Mouse (Mus musculus): ENCODE data around the gene Itga9. TPM values are rescaled to one million over a fixed set of nuclear protein-coding genes. Genes with fewer than 3 reads are reported as not detected.
A peak's percentile ranks its signal among the peaks of the same experiment; 100 is the strongest.

Gene Itga9
- polyA plus RNA-seq, 1 experiment from 2014 or later = 5.9 TPM

DNA sequence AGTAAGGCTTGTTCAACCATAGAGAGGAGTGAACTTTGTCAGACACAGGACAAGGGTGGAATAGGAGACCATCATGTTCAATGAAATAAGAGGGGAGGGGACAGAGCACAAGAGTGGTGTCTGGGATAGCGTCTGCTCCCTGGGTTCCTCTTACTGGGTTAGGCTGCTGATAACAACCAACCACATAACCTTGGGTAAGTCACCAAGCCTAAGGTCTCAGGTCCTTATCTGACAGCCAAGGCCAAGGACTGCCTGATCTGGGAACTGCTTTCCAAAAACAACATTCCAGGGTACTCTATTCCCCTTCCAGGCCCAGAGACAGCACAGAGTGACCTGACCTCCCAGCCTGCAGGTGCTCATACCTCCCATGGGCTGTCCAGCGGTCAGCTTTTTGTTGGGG, 260.5 kb downstream of the Itga9 start:
- no peak overlapping the region for H3K4me2 ChIP-seq (replicated peaks; ENCODE audit: low read depth)
- H3K27ac ChIP-seq (ENCODE audit: low read depth, low read length) = no peak overlapping the region
- no peak for TF ChIP-seq CTCF (IDR thresholded peaks at IDR 0.05; ENCODE audit: low read depth)
- no peaks in the 10 kb centered on the region for H3K27me3 ChIP-seq (replicated peaks; ENCODE audit: control insufficient read depth, insufficient read depth, low read length)
- no peak for ATAC-seq
- no peak overlapping the region for H3K9ac ChIP-seq (ENCODE audit: low read depth, low read length)
- H3K4me1 ChIP-seq (replicated peaks; ENCODE audit: control insufficient read depth, insufficient read depth, low read length) = no peaks in the 10 kb centered on the region
- H3K36me3 ChIP-seq (ENCODE audit: control insufficient read depth, insufficient read depth) = no peaks in the 10 kb centered on the region
- no peak overlapping the region for H3K4me3 ChIP-seq (ENCODE audit: low read depth, low read length)
- WGBS = 78% methylated on average over 2 of the region's 2 CpGs
- H3K9me3 ChIP-seq (ENCODE audit: control insufficient read depth) = no peaks in the 10 kb centered on the region

DNA sequence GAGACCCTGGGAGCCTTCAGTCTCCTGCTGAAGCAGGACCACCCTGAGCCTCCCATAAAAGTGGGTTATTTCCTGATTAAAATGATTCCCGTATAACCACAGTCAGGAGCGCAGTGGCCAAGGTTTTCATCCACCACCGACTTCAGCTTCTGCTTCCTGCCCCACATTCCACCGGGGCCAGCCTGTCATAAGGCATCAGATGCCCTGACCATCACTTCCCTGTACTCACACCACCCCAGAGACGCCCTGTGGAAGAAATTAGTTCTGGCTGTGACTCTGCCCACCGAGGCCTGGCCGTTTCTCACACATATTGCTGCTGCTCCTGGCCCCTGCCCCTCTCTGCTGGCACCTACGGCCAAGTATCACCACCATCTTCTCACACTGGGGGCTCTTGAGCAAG, 261.4 kb downstream of the Itga9 start:
- Histone ChIP-seq H3K9me3 (ENCODE audit: control insufficient read depth) (no peaks in the 10 kb centered on the region), H3K4me2 (replicated peaks; ENCODE audit: low read depth) (no peak overlapping the region), H3K36me3 (ENCODE audit: control insufficient read depth, insufficient read depth) (no peaks in the 10 kb centered on the region), H3K27me3 (replicated peaks; ENCODE audit: control insufficient read depth, insufficient read depth, low read length) (no peaks in the 10 kb centered on the region), H3K9ac (ENCODE audit: low read depth, low read length) (no peak overlapping the region), H3K4me1 (replicated peaks; ENCODE audit: control insufficient read depth, insufficient read depth, low read length) (no peaks in the 10 kb centered on the region), H3K27ac (ENCODE audit: low read depth, low read length) (no peak overlapping the region), H3K4me3 (ENCODE audit: low read depth, low read length) (no peak overlapping the region)
- whole genome bisulfite sequencing = 83% methylated on average over 8 of the region's 8 CpGs
- ATAC-seq = no peak
- TF ChIP-seq CTCF (IDR thresholded peaks at IDR 0.05; ENCODE audit: low read depth) = no peak

DNA sequence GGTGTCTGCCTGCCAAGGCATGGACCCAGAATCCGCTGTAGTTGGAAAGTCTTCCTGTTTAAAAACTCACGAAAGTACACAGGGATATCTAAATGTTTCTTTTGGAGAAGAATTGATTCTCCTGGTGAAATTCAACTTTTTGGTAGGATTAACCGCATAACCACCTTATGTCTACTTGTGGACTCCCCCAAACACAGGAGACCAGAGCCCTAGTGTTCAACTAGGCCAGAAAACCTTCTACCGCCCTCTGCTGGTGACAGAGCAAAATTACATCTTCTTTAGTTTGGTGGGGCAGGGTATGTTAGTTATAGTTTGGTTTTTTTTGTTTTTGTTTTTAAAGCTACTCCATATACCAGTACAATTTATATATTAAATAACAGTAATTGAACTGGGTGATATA, 264.6 kb downstream of the Itga9 start:
- peak; percentile 89 for TF ChIP-seq CTCF (IDR thresholded peaks at IDR 0.05; ENCODE audit: low read depth)
- WGBS = 51% methylated on average over 4 of the region's 4 CpGs
- no peaks in the 10 kb centered on the region for H3K27me3 ChIP-seq (replicated peaks; ENCODE audit: control insufficient read depth, insufficient read depth, low read length)
- ATAC-seq = no peak
- no peak overlapping the region for H3K4me2 ChIP-seq (replicated peaks; ENCODE audit: low read depth)
- no peak overlapping the region for H3K4me3 ChIP-seq (ENCODE audit: low read depth, low read length)
- H3K9ac ChIP-seq (ENCODE audit: low read depth, low read length) = no peak overlapping the region
- H3K36me3 ChIP-seq (ENCODE audit: control insufficient read depth, insufficient read depth) = no peaks in the 10 kb centered on the region
- H3K4me1 ChIP-seq (replicated peaks; ENCODE audit: control insufficient read depth, insufficient read depth, low read length) = no peaks in the 10 kb centered on the region
- H3K9me3 ChIP-seq (ENCODE audit: control insufficient read depth) = no peaks in the 10 kb centered on the region
- H3K27ac ChIP-seq (ENCODE audit: low read depth, low read length) = no peak overlapping the region

DNA sequence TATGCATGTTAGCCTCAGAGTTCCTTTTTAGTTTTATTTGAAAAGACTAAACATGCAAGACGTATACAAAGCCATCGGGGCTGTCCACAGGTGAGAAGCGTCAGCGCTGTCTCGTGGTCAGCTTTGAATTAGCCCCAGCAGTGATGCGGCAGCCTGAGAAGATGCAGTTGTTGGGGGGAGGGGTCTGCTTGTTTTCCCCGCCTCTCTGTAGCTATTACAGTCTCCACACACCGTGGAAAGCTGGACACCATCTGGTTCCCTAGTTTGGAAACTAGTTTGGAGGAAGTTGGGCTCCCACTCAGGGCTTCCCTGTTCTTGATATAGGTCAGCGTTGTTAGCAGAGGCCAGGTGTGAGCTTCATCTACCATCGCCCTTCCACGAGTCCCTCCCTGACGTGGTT, 266.5 kb downstream of the Itga9 start:
- Histone ChIP-seq H3K36me3 (ENCODE audit: control insufficient read depth, insufficient read depth) (no peaks in the 10 kb centered on the region), H3K27ac (ENCODE audit: low read depth, low read length) (no peak overlapping the region), H3K4me2 (replicated peaks; ENCODE audit: low read depth) (no peak overlapping the region), H3K4me1 (replicated peaks; ENCODE audit: control insufficient read depth, insufficient read depth, low read length) (no peaks in the 10 kb centered on the region), H3K27me3 (replicated peaks; ENCODE audit: control insufficient read depth, insufficient read depth, low read length) (no peaks in the 10 kb centered on the region), H3K9ac (ENCODE audit: low read depth, low read length) (no peak overlapping the region), H3K9me3 (ENCODE audit: control insufficient read depth) (no peaks in the 10 kb centered on the region), H3K4me3 (ENCODE audit: low read depth, low read length) (no peak overlapping the region)
- 76% methylated on average over 12 of the region's 12 CpGs for WGBS
- no peak for ATAC-seq
- no peak for TF ChIP-seq CTCF (IDR thresholded peaks at IDR 0.05; ENCODE audit: low read depth)

DNA sequence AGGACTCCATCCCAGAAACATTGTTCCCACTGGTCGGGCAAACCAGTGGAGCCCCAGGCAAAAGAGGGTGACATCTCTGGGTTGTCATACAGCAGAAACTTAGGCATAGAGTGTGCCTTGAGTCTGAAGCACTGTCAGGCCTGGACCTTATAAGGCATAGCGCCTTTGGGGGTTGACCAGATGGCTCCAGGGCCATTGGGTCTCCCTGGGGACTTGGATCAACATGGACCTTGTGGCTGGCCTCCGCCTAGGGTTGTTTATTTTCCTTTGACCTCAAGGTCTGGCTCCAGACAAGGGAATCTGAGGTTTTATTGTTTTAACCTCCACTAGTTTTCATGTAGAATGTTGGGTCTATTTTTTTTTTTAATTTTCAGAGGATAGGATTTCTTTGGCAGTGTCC, 267.1 kb downstream of the Itga9 start:
- WGBS = 88% methylated on average over 3 of the region's 3 CpGs
- H3K27ac ChIP-seq (ENCODE audit: low read depth, low read length) = no peak overlapping the region
- H3K9me3 ChIP-seq (ENCODE audit: control insufficient read depth) = no peaks in the 10 kb centered on the region
- no peaks in the 10 kb centered on the region for H3K4me1 ChIP-seq (replicated peaks; ENCODE audit: control insufficient read depth, insufficient read depth, low read length)
- H3K9ac ChIP-seq (ENCODE audit: low read depth, low read length) = no peak overlapping the region
- no peak overlapping the region for H3K4me3 ChIP-seq (ENCODE audit: low read depth, low read length)
- H3K36me3 ChIP-seq (ENCODE audit: control insufficient read depth, insufficient read depth) = no peaks in the 10 kb centered on the region
- no peak for ATAC-seq
- TF ChIP-seq CTCF (IDR thresholded peaks at IDR 0.05; ENCODE audit: low read depth) = no peak
- no peaks in the 10 kb centered on the region for H3K27me3 ChIP-seq (replicated peaks; ENCODE audit: control insufficient read depth, insufficient read depth, low read length)
- no peak overlapping the region for H3K4me2 ChIP-seq (replicated peaks; ENCODE audit: low read depth)

DNA sequence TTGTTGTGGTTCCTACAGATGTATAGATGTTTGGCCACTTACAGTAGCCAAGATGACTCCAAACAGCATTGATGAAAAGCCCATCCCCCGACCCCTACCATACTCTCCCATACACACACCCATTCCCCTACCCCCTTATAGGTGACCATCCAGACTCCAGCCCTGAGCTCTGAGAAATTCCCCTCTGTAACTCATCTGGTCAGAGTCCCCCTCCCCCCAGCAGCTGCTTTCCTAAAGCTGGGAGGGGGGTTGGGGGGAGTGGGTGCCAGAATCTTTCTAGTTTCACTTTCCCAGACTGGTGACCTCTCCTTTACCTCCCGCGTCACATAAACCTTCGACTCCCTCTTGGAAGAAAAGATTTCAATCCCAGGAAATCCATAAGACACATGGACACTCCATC, 269.2 kb downstream of the Itga9 start:
- no peak overlapping the region for H3K9ac ChIP-seq (ENCODE audit: low read depth, low read length)
- no peaks in the 10 kb centered on the region for H3K9me3 ChIP-seq (ENCODE audit: control insufficient read depth)
- H3K27ac ChIP-seq (ENCODE audit: low read depth, low read length) = no peak overlapping the region
- 55% methylated on average over 4 of the region's 4 CpGs for WGBS
- no peaks in the 10 kb centered on the region for H3K4me1 ChIP-seq (replicated peaks; ENCODE audit: control insufficient read depth, insufficient read depth, low read length)
- H3K4me3 ChIP-seq (ENCODE audit: low read depth, low read length) = no peak overlapping the region
- H3K27me3 ChIP-seq (replicated peaks; ENCODE audit: control insufficient read depth, insufficient read depth, low read length) = no peaks in the 10 kb centered on the region
- H3K36me3 ChIP-seq (ENCODE audit: control insufficient read depth, insufficient read depth) = no peaks in the 10 kb centered on the region
- H3K4me2 ChIP-seq (replicated peaks; ENCODE audit: low read depth) = no peak overlapping the region
- ATAC-seq = no peak
- TF ChIP-seq CTCF (IDR thresholded peaks at IDR 0.05; ENCODE audit: low read depth) = no peak

DNA sequence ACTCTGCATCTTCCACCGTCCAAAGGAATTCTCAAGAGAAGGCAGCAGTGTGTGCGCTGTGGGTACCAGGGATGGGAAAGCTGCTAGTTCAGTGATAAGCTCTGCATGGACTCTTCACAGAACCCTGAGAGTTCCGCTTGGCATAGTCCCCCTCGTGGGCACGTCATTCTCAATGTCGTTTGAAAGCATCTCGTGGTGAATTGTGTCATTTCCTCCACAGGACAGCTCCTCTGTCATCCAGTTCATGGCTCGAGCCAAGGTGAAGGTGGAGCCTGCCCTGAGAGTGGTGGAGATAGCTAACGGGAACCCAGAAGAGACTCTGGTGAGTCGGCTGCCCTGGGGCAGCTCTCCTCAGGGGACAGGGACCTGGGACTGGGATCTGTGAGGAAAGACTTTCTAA, 270.4 kb downstream of the Itga9 start:
- ATAC-seq = no peak

More for the DNA sequence above, 270.4 kb downstream of the Itga9 start:
- no peak overlapping the region for H3K27ac ChIP-seq (ENCODE audit: low read depth, low read length)
- H3K27me3 ChIP-seq (replicated peaks; ENCODE audit: control insufficient read depth, insufficient read depth, low read length) = no peaks in the 10 kb centered on the region
- H3K4me2 ChIP-seq (replicated peaks; ENCODE audit: low read depth) = no peak overlapping the region
- H3K36me3 ChIP-seq (ENCODE audit: control insufficient read depth, insufficient read depth) = no peaks in the 10 kb centered on the region
- no peak overlapping the region for H3K4me3 ChIP-seq (ENCODE audit: low read depth, low read length)
- H3K9ac ChIP-seq (ENCODE audit: low read depth, low read length) = no peak overlapping the region
- H3K9me3 ChIP-seq (ENCODE audit: control insufficient read depth) = no peaks in the 10 kb centered on the region
- WGBS = 73% methylated on average over 10 of the region's 10 CpGs
- no peaks in the 10 kb centered on the region for H3K4me1 ChIP-seq (replicated peaks; ENCODE audit: control insufficient read depth, insufficient read depth, low read length)
- no peak for TF ChIP-seq CTCF (IDR thresholded peaks at IDR 0.05; ENCODE audit: low read depth)
